Comparison of ENCODE assay signal across 16 mouse cellular contexts in the genomic region with DNA sequence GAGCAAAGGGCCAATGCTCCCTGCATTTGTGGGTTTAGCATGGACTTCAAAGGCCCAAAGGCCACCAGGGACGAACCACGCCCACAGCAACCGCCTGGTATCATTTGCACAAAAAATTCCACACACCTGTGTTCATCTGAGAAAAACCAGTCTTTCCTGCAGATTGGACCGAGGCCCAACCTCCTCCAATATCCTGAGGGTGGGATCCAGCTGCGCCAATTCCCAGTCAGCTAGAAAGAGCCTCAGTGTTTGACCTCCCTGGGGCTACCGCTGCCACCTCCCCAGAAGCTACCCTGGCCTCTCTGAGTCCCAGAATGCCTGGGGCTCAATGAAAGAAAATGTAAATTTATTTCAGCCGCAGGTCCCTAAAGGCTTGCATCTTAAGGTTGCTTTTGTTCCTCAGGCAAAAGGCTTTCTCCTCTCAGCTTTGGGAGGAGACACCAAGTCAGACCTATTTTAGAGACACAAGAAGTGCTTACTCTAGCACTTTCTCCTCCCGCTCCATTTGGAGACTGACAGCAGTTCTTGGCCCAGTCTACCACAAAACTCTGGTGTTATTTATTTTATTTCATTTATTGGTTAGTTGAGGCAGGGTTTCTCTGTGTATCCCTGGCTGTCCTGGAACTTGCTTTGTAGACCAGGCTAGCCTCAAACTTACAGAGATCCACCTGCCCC.
DNase-seq lines count a peak whose midpoint lies in the region; ATAC-seq and TF ChIP-seq lines count a peak whose summit lies in the region.
"Had no signal": no experiment of that assay in that cellular context is flagged by ENCODE, and none has a peak within 500 bp of the region (broad histone marks: within the 10 kb centered on the region; RNA-seq: fewer than 3 reads in every experiment).

No protein-coding gene starts in this region.

- TF ChIP-seq EP300 in ES-Bruce4 (IDR thresholded peaks at IDR 0.05; ENCODE audit: insufficient read depth, low read depth, low read length), result peak; percentile 83

- H3K9ac ChIP-seq in limb, embryonic 12.5 days (replicated peaks), result no peak overlapping the region
- no peak overlapping the region for H3K9ac ChIP-seq in ES-Bruce4 (ENCODE audit: low read depth, poor library complexity, severe bottlenecking)
- no peak overlapping the region for H3K9ac ChIP-seq in limb, embryonic 14.5 days (ENCODE audit: low read depth, low read length, severe bottlenecking)
- H3K9ac ChIP-seq in forebrain, embryonic 16.5 days (replicated peaks; ENCODE audit: low read depth, low read length), result no peak overlapping the region
- H3K9ac ChIP-seq: forebrain, postnatal 0 days; midbrain, embryonic 15.5 days had no signal

- no peak overlapping the region for H3K4me3 ChIP-seq in limb, embryonic 12.5 days (replicated peaks)
- no peak overlapping the region for H3K4me3 ChIP-seq in limb, embryonic 10.5 days
- no peak overlapping the region for H3K4me3 ChIP-seq in ES-Bruce4 (ENCODE audit: low read depth, low read length)
- no peak overlapping the region for H3K4me3 ChIP-seq in limb, embryonic 14.5 days (replicated peaks; ENCODE audit: low read length)
- H3K4me3 ChIP-seq in forebrain, embryonic 16.5 days (replicated peaks; ENCODE audit: low read length), result no peak overlapping the region
- H3K4me3 ChIP-seq: gastrocnemius, adult 2 months; heart, adult 2 months; midbrain, embryonic 15.5 days had no signal

- no peaks in the 10 kb centered on the region for H3K27me3 ChIP-seq in limb, embryonic 12.5 days
- H3K27me3 ChIP-seq in limb, embryonic 10.5 days (ENCODE audit: low read depth, poor library complexity, severe bottlenecking), result no peaks in the 10 kb centered on the region
- H3K27me3 ChIP-seq in ES-Bruce4 (ENCODE audit: control insufficient read depth, insufficient read depth, low read length, poor library complexity, severe bottlenecking), result no peaks in the 10 kb centered on the region
- H3K27me3 ChIP-seq in limb, embryonic 14.5 days (ENCODE audit: control insufficient read depth, insufficient read depth, low read length), result no peaks in the 10 kb centered on the region
- no peaks in the 10 kb centered on the region for H3K27me3 ChIP-seq in forebrain, embryonic 16.5 days (replicated peaks; ENCODE audit: control insufficient read depth, insufficient read depth, low read length)
- H3K27me3 ChIP-seq: midbrain, embryonic 15.5 days; Patski had no signal

- H3K4me1 ChIP-seq in limb, embryonic 12.5 days (replicated peaks), result peaks cover 20% of the 10 kb centered on the region
- H3K4me1 ChIP-seq in limb, embryonic 10.5 days, result peaks cover 20% of the 10 kb centered on the region
- H3K4me1 ChIP-seq in ES-Bruce4 (ENCODE audit: control insufficient read depth, insufficient read depth, low read length), result peaks cover 2% of the 10 kb centered on the region
- H3K4me1 ChIP-seq in limb, embryonic 14.5 days (ENCODE audit: control insufficient read depth, insufficient read depth, low read length), result peaks cover 10% of the 10 kb centered on the region
- H3K4me1 ChIP-seq in forebrain, embryonic 16.5 days (replicated peaks; ENCODE audit: control insufficient read depth, insufficient read depth, low read length), result peaks cover 2% of the 10 kb centered on the region; the same call in 1 of the 2 replicates

- H3K36me3 ChIP-seq in limb, embryonic 12.5 days, result no peaks in the 10 kb centered on the region
- no peaks in the 10 kb centered on the region for H3K36me3 ChIP-seq in limb, embryonic 10.5 days
- no peaks in the 10 kb centered on the region for H3K36me3 ChIP-seq in ES-Bruce4 (ENCODE audit: control insufficient read depth, insufficient read depth, low read length, poor library complexity, severe bottlenecking)
- no peaks in the 10 kb centered on the region for H3K36me3 ChIP-seq in limb, embryonic 14.5 days (ENCODE audit: control insufficient read depth, insufficient read depth, low read length)
- H3K36me3 ChIP-seq in forebrain, embryonic 16.5 days (ENCODE audit: control insufficient read depth, insufficient read depth), result no peaks in the 10 kb centered on the region
- H3K36me3 ChIP-seq: midbrain, embryonic 15.5 days had no signal

- no peak for DNase-seq in limb, embryonic 10.5 days (ENCODE audit: low spot score)
- peak; percentile 90 for DNase-seq in R1 (ENCODE audit: low read depth, low spot score)
- DNase-seq in limb, embryonic 14.5 days (ENCODE audit: low spot score), result peak; percentile 27
- no peak for DNase-seq in left cerebral cortex, adult 11 months (ENCODE audit: low spot score)
- DNase-seq: cerebellum, adult 18-20 months; forebrain, postnatal 0 days; heart, adult 2 months; lung, postnatal 36 days; right cerebral cortex, postnatal 25 days; thymus, adult 2 months had no signal

- no peaks in the 10 kb centered on the region for H3K9me3 ChIP-seq in limb, embryonic 12.5 days
- no peaks in the 10 kb centered on the region for H3K9me3 ChIP-seq in limb, embryonic 10.5 days (replicated peaks)
- H3K9me3 ChIP-seq in ES-Bruce4 (replicated peaks; ENCODE audit: control insufficient read depth, insufficient read depth, low read length, poor library complexity, severe bottlenecking), result no peaks in the 10 kb centered on the region
- no peaks in the 10 kb centered on the region for H3K9me3 ChIP-seq in limb, embryonic 14.5 days (ENCODE audit: control insufficient read depth, low read length)
- no peaks in the 10 kb centered on the region for H3K9me3 ChIP-seq in forebrain, embryonic 16.5 days (ENCODE audit: control insufficient read depth, low read length)
- H3K9me3 ChIP-seq: midbrain, embryonic 15.5 days had no signal

- 28% methylated on average over 8 of the region's 8 CpGs for WGBS in limb, embryonic 12.5 days
- WGBS in limb, embryonic 10.5 days, result 36% methylated on average over 8 of the region's 8 CpGs
- WGBS in limb, embryonic 14.5 days, result 22% methylated on average over 8 of the region's 8 CpGs
- 23% methylated on average over 8 of the region's 8 CpGs for WGBS in forebrain, embryonic 16.5 days

- no peak for TF ChIP-seq CTCF in ES-Bruce4 (IDR thresholded peaks at IDR 0.05; ENCODE audit: low read depth, low read length)

- no peak for ATAC-seq in limb, embryonic 12.5 days (ENCODE audit: insufficient number of reproducible peaks, insufficient read depth, low FRiP score, low TSS enrichment, low read depth)
- no peak for ATAC-seq in limb, embryonic 14.5 days (ENCODE audit: low FRiP score, low read depth)
- ATAC-seq in forebrain, embryonic 16.5 days, result no peak
- ATAC-seq: forebrain, postnatal 0 days; midbrain, embryonic 15.5 days; Patski had no signal

- H3K27ac ChIP-seq in limb, embryonic 12.5 days, result peak overlapping the region; percentile 51; the same call in 1 of the 2 replicates
- no peak overlapping the region for H3K27ac ChIP-seq in limb, embryonic 10.5 days
- peak overlapping the region; percentile 5; the same call in 1 of the 2 replicates for H3K27ac ChIP-seq in ES-Bruce4 (ENCODE audit: insufficient read depth, low read length)
- no peak overlapping the region for H3K27ac ChIP-seq in limb, embryonic 14.5 days (replicated peaks; ENCODE audit: low read depth, low read length)
- H3K27ac ChIP-seq in forebrain, embryonic 16.5 days (ENCODE audit: low read length), result no peak overlapping the region
- H3K27ac ChIP-seq: gastrocnemius, adult 2 months; heart, adult 2 months; midbrain, embryonic 15.5 days had no signal

- H3K4me2 ChIP-seq in limb, embryonic 12.5 days, result no peak overlapping the region
- H3K4me2 ChIP-seq in limb, embryonic 14.5 days (replicated peaks; ENCODE audit: low read depth, low read length, severe bottlenecking), result no peak overlapping the region
- H3K4me2 ChIP-seq in forebrain, embryonic 16.5 days (ENCODE audit: low read length), result no peak overlapping the region
- H3K4me2 ChIP-seq: midbrain, embryonic 15.5 days had no signal

- no peak for TF ChIP-seq POLR2A in ES-Bruce4 (IDR thresholded peaks at IDR 0.05; ENCODE audit: insufficient read depth, low read length)
- no peak for TF ChIP-seq POLR2A in limb, embryonic 14.5 days (IDR thresholded peaks at IDR 0.05; ENCODE audit: borderline replicate concordance, extremely low read depth, insufficient read depth, insufficient read length)

Comparison
In these comparisons a context has a peak if more than half of its experiments do, and no peak if none do; other contexts are left out.
1. H3K27ac ChIP-seq: peak in limb, embryonic 12.5 days (single experiment) and ES-Bruce4 (single experiment); none in limb, embryonic 10.5 days (single experiment), limb, embryonic 14.5 days (single experiment) and forebrain, embryonic 16.5 days (single experiment).
2. DNase-seq: peak in R1 (single experiment) and limb, embryonic 14.5 days (single experiment); none in limb, embryonic 10.5 days (single experiment) and left cerebral cortex, adult 11 months (single experiment).